Mouse (Mus musculus) kidney, adult 2 months (tissue): ENCODE measurements around the gene Mapk8ip1. TPM values are rescaled to one million over a fixed set of nuclear protein-coding genes. Genes with fewer than 3 reads are reported as not detected.

Experiments
- DNase-seq: peaks from one replicate; pipeline ENCODE4 v3.0.0; 2021
- H3K27ac ChIP-seq: fragments of 200-500 bp; 2 replicates; pipeline ENCODE4 v1.5.1; 2012; ENCODE audit warnings: low read depth, low read length, control low read depth, inconsistent platforms; ENCODE audit not compliant: insufficient read depth
- H3K27me3 ChIP-seq: fragments of 200-500 bp; replicated peaks from 2 replicates; pipeline ENCODE4 v1.6.1; 2012; ENCODE audit warnings: mild to moderate bottlenecking, moderate library complexity, low read length, inconsistent platforms; ENCODE audit not compliant: control insufficient read depth, insufficient read depth
- H3K36me3 ChIP-seq: fragments of 200-500 bp; 2 replicates; pipeline ENCODE4 v1.6.1; 2012; ENCODE audit warnings: mild to moderate bottlenecking, moderate library complexity, low read length, inconsistent platforms; ENCODE audit not compliant: control insufficient read depth, insufficient read depth
- H3K4me1 ChIP-seq: fragments of 200-500 bp; 2 replicates; pipeline ENCODE4 v1.6.1; 2011; ENCODE audit warnings: low read length; ENCODE audit not compliant: control insufficient read depth, insufficient read depth
- H3K4me3 ChIP-seq: fragments of 200-500 bp; 2 replicates; pipeline ENCODE4 v1.5.1; 2011; ENCODE audit warnings: mild to moderate bottlenecking, low read depth, low read length, control low read depth; ENCODE audit not compliant: insufficient read depth
- CTCF ChIP-seq: fragments of 200-500 bp; conservative IDR thresholded peaks from 2 replicates; pipeline ENCODE4 v1.5.1; 2011; ENCODE audit warnings: low read depth, mild to moderate bottlenecking, control low read depth, low read length, moderate library complexity, mixed read lengths; ENCODE audit not compliant: insufficient read depth, insufficient read length
- POLR2A ChIP-seq: fragments of 200-500 bp; IDR thresholded peaks from one replicate; pipeline ENCODE4 v1.6.1; 2011; ENCODE audit warnings: low read depth, low read length, control low read depth
- WGBS: fragments of 180-500 bp; shearing (Covaris S2); methylation state at CpG from one replicate; pipeline ENCODE4 v1.1.7; 2018; 5-methylcytosine and 5-hydroxymethylcytosine counted together
- polyA plus RNA-seq: library from polyadenylated mRNA; depleted of rRNA; stranded (reverse); fragments of >200 nt; gene quantifications from 2 replicates; pipeline ENCODE4 v1.2.3, GENCODE M21; 2012

Gene Mapk8ip1
- polyA plus RNA-seq, 1 experiment, result 41.5 TPM

- Histone ChIP-seq H3K36me3 (no peaks in the 10 kb centered on the region), H3K27ac (no peak overlapping the region), H3K4me1 (peaks cover 7% of the 10 kb centered on the region; the same call in 1 of the 2 replicates), H3K4me3 (no peak overlapping the region), H3K27me3 (no peaks in the 10 kb centered on the region)
- DNase-seq, result no peak
- 75% methylated on average over 8 of the region's 8 CpGs for WGBS
- TF ChIP-seq CTCF, result no peak
- no peak for TF ChIP-seq POLR2A
Measured at GRCm38 (mm10) chr2:92361795-92362194, 39.3 kb downstream of the Mapk8ip1 start.

GRCm38 (mm10) chr2:92360893-92361292 is 40.2 kb downstream of the Mapk8ip1 start:
- Histone ChIP-seq H3K27ac (no peak overlapping the region), H3K4me1 (peaks cover 7% of the 10 kb centered on the region; the same call in 1 of the 2 replicates), H3K4me3 (no peak overlapping the region), H3K27me3 (no peaks in the 10 kb centered on the region), H3K36me3 (no peaks in the 10 kb centered on the region)
- no peak for DNase-seq
- WGBS, result 34% methylated on average over 12 of the region's 12 CpGs
- TF ChIP-seq POLR2A (no peak), CTCF (no peak)

GRCm38 (mm10) chr2:92360186-92360823 is 40.8 kb downstream of the Mapk8ip1 start:
- Histone ChIP-seq H3K27me3 (no peaks in the 10 kb centered on the region), H3K4me3 (no peak overlapping the region), H3K4me1 (peaks cover 7% of the 10 kb centered on the region; the same call in 1 of the 2 replicates), H3K27ac (no peak overlapping the region), H3K36me3 (no peaks in the 10 kb centered on the region)
- 55% methylated on average over 25 of the region's 25 CpGs for WGBS
- DNase-seq, result no peak
- no peak for TF ChIP-seq CTCF
- TF ChIP-seq POLR2A, result no peak

- Histone ChIP-seq H3K36me3 (no peaks in the 10 kb centered on the region), H3K27me3 (no peaks in the 10 kb centered on the region), H3K4me1 (peaks cover 9% of the 10 kb centered on the region; the same call in 1 of the 2 replicates), H3K4me3 (no peak overlapping the region), H3K27ac (0 out of 2 replicates have a peak overlapping the region, but pooled peaks have one; percentile 19)
- WGBS, result 39% methylated on average over 2 of the region's 2 CpGs
- peak; percentile 86 for DNase-seq
- TF ChIP-seq POLR2A (no peak), CTCF (no peak)
Measured at GRCm38 (mm10) chr2:92359301-92359700, 41.8 kb downstream of the Mapk8ip1 start.

- TF ChIP-seq CTCF (no peak), POLR2A (no peak)
- Histone ChIP-seq H3K27me3 (no peaks in the 10 kb centered on the region), H3K36me3 (no peaks in the 10 kb centered on the region), H3K4me3 (no peak overlapping the region), H3K4me1 (peaks cover 7% of the 10 kb centered on the region; the same call in 1 of the 2 replicates), H3K27ac (peak overlapping the region; percentile 24; the same call in 1 of the 2 replicates)
- 27% methylated on average over 6 of the region's 6 CpGs for WGBS
- DNase-seq, result peak; percentile 72
Measured at GRCm38 (mm10) chr2:92354224-92354623, 46.8 kb downstream of the Mapk8ip1 start.

GRCm38 (mm10) chr2:92353402-92353801 is 47.7 kb downstream of the Mapk8ip1 start:
- no peak overlapping the region for H3K27ac ChIP-seq
- 74% methylated on average over 5 of the region's 5 CpGs for whole genome bisulfite sequencing
- no peaks in the 10 kb centered on the region for H3K36me3 ChIP-seq
- H3K4me1 ChIP-seq, result peaks cover 5% of the 10 kb centered on the region; the same call in 1 of the 2 replicates
- H3K4me3 ChIP-seq, result no peak overlapping the region
- TF ChIP-seq POLR2A (no peak), CTCF (no peak)
- no peak for DNase-seq
- H3K27me3 ChIP-seq, result no peaks in the 10 kb centered on the region

- no peaks in the 10 kb centered on the region; the same call in 1 of the 2 replicates for H3K36me3 ChIP-seq
- TF ChIP-seq POLR2A, result no peak
- TF ChIP-seq CTCF, result no peak
- no peak for DNase-seq
- peaks cover 5% of the 10 kb centered on the region; the same call in 1 of the 2 replicates for H3K4me1 ChIP-seq
- H3K4me3 ChIP-seq, result no peak overlapping the region
- H3K27ac ChIP-seq, result no peak overlapping the region
- no peaks in the 10 kb centered on the region for H3K27me3 ChIP-seq
- WGBS, result 62% methylated on average over 5 of the region's 5 CpGs
Measured at GRCm38 (mm10) chr2:92350686-92351085, 50.4 kb downstream of the Mapk8ip1 start.
